Mouse (Mus musculus): ENCODE measurements around the gene Ubap2l.

The Ubap2l gene

DNA sequence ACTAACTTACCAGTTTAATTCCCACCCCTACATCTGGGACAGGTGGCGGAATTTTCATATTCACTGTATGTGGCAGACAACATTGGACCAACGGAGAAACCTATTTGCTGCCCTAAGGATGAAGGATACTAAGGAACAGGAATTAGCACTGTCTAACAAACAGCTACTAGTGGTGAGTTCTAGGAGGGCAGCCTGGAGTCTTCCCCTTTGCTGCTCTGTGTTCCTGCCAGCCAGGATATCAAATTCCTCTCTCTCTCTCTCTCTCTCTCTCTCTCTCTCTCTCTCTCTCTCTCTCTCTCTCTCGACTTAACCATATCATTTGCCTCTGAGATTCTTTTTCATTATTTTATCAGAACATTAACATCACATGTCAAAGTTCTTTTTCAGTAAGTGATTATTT lies 12.0 kb upstream of the Ubap2l start:
- no peak for DNase-seq

DNA sequence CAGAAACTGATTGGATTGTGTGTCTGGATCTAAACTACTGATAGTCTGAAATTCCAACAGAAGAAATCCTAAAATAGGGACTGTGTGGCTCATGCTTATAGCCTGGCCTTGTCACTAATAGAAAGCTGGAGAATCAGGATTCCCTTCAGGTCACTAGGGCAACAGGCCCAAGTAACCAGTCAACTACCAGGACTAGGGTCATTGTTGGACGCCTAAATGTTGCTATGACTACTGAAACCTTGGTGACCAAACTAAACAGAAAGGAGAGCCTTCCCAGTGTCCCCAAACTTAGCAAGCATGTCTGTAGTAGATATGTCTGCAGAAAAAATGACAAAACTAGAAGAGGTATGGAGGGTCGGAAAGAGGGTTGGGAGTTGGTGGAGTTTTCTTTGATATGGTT lies 10.1 kb upstream of the Ubap2l start:
- DNase-seq, result no peak

DNA sequence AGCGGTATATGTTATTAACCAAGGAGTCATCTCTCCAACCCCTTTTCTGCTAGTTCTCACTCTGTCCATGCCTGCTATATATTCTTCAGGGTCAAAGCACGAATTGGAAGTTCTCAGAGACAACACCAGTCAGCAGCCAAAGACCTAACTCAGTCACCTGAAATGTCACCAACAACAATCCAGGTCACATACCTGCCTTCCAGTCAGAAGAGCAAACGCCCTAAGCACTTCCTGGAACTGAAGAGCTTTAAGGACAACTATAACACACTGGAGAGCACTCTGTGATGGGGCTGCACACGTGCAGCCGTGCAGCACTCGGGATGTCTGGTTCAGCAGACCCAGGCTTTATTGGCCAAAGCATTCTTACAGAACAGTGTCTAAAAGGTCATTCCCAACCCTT lies 9.1 kb upstream of the Ubap2l start:
- DNase-seq, result no peak

DNA sequence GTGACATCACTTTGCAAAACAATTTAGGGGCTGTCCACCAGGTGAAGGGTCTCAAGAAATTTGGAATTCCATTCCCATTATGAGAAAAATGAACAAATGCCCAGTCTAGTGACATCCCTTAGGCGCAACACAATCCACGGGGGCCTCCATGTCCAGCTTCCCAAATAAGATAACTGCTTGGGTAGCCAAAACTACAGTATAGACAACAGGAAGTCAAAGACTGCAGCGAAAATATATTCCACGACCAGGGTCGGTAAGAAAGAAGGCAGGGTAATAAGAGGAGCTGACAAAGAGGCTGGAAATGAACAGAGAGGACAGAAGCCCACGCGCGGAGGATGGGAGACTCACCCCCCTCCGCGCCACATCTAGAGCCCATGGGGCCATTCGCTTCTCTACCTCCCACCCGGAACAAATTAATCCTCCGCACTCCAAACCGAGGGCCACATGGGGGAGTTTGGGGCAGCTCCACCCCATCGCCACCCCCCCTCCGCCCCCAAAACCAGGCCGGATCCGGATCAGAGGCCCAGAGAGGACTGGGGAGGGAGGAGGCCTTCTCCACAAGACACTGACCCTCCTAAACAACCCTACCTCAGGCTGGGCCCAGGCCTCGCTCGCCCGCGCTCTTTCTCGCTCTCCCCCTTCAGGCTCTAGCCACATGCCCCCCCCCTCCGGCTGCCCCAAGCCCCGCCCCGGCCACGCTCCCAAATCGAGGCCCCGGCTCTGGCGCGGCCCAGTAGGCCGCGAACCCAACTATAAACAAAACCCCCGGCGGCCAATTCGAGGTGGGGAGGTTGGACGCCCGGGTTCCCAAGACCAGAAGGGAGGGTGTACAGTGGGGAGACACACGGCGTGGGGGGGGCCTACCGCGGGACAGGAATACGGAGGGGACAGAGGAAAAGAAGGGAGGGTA lies 732 bp downstream of the Ubap2l start, which contains the start of gene 4933434E20Rik:
Gene 4933434E20Rik (plus strand): TSS at position 196 of the 910 bp plus-strand sequence.
- DNase-seq, result no peak

DNA sequence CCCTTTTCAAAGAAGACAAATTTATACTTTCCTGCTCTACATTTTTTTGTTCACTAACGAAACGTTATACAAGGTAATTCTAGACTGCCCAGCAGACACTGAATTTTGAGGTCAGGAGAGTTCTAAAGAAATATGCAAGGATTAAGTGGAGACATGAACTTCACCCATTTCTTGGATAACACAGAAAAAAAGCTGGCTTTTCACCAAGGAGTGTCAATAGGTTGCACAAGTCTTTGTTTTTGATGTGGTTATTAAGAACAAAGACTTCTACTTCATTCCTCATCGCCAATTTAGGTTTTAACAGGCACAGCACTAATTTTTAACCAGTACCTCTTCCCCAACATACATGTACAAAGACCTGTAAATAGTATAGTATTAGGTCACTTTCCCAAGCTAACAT lies 2.7 kb downstream of the Ubap2l start:
- DNase-seq, result no peak

DNA sequence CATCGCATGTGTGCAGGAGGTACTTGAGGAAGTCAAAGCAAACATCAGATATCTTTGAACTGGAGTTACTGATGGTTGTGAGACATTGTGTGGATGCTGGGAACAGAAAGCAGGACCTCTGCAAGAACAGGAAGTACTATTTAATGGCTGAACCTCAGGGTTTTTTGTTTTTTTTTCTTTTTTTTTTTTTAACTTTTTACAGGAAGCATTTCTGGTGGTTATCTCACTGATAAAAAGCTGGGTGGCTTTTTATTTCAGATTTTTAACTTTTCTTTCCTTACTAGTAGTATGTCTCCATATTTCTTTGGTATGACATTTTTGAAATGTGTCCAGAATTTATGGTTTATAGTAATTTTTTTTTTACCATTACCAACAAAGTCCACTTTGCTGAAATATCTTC lies 16.2 kb downstream of the Ubap2l start:
- DNase-seq, result no peak

DNA sequence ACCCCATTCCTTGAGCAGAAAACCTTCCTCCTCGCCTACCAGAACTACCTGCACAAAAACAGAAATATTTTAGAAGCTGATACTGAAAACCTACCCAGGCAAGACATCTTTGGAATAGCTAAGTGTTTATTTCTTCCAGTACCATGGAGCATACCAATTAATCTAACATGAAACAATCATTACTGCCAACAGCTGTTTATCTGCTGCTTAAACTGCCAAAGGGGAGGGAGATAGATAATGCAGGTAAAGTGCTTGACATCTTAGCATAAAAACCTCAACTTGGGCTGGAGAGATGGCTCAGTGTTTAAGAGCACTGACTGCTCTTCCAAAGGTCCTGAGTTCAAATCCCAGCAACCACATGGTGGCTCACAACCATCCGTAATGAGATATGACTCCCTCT lies 17.8 kb downstream of the Ubap2l start:
- DNase-seq, result no peak

DNA sequence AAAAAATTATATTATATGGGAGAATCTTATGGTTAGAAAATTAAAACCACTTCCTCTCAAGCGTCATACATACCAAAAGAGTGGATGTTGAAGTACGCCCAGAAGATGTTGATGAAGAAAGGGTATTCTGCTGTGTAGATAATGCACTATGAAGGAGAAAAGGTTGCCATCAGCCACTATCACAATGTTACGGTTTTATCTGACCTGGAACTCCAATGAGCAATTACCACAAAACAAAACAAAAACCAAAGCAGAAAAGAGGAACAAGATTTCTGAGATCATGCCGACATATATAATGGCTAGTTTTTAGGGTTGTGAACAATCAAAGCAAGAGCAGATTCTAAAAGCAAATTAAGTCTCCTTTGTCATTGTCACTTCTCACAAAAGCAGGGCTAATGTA lies 35.8 kb downstream of the Ubap2l start:
- DNase-seq, result no peak

DNA sequence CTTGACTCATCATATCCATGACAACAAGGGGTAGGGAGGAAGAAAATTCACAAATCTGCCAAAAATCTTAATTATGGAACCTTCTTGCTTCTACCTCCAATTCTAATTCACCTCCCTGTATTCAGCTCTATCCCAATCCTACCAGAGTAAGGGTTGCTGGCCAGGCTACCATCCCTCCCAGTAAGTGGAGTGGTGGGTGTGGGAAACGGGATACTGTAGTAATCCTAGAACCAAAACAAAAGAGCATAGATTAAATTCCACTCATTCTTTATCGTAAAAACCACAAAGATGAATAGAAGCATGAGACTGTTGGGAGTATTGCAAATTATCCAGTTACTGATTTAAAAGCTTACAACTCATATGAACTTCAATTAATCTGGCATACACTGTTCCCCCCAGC lies 42.1 kb downstream of the Ubap2l start:
- no peak for DNase-seq

DNA sequence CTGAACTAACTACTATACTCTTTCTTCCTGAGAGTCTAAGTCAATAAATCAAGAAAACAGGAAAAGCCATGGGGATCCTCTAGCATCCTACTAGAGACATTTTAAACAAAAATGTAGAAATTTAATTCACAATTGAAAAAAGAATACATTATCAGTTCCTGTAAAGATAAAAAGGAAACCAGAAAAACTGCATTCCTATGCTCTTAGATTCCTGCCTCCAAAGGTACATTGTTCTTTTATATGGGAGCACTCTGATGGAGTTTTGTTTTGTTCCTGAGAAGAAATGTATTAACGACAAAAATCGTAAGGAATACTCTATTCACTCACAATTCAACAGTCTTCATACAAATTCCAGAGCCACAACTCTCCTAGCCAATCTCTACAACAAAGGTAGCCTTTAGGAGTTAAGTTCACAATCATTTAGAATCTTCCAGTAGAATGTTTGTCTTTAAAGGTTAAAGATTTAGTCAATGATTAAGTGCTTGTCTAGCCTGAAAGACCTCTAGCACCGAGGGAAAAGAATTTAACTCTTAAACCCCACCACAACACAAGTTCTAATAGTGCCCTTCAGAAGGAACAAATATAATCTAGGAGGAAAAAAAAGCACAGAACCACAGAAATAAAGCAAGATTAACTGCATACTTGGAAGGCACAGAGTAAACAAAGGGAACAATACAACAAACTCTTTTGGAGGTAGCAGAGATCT lies 48.2 kb downstream of the Ubap2l start:
- no peak for DNase-seq

DNA sequence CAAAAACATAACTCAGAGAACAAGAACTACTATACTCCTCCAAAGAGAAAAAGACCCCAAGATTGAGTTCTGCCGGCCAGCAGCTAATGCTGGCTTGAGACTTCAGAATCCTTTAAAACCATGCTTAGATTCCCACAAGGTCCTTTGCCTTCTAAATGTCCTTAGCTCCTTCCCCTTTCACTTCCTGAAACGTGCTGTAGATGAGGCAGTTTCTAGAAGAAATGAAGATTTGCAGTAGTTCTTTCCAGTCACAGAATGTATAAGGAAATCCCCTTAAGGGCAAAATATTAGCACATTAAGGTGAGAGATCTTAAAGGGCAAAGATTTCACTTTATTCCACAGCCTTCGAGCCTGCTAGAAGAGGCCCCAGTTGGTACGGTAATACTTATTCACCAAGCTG lies 52.6 kb downstream of the Ubap2l start:
- DNase-seq, result no peak

DNA sequence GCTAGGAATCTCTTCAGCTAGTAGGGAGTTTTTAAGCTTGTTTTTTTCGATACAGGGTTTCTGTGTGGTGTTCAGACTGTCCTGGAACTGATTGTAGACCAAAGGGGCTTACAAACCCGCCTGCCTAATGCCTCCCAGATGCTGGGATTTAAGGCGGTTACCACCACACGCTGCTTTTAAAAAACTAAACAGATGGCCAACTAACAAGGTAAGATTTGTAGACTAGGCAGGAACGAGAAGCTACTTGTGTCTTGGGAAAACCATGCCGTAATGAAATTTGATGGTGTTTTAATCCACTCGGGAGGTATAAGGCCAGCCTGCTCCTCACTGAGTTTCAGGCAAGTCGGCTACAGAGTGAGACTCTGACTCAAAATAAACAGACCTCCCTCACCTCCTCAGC lies 53.3 kb downstream of the Ubap2l start:
- DNase-seq, result no peak

DNA sequence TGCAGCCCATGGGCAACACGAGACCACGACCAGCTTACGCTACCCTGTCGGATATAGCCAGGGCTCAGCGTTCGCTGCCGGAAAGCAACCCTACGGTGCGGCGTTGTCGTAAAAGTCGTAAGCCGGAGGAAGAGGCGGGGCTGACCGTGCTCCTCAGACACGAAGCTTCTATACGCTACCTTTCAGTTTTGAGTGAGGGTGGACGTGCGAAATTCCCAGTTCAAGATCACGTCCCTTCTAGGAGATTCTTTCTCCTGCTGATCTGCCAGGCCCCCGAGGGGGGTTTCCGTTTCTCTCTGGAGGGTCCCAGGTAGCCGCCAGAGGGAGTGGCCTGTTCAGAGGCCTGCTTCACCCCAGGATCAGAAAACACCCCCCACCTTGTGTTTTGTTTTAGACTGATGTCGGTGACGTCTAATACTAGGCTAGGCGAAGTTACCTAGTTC lies 53.8 kb downstream of the Ubap2l start, which contains the start of gene Hax1:
Gene Hax1 (minus strand): TSS at position 169 of the 443 bp plus-strand sequence.
- peak; percentile 91 for DNase-seq

DNA sequence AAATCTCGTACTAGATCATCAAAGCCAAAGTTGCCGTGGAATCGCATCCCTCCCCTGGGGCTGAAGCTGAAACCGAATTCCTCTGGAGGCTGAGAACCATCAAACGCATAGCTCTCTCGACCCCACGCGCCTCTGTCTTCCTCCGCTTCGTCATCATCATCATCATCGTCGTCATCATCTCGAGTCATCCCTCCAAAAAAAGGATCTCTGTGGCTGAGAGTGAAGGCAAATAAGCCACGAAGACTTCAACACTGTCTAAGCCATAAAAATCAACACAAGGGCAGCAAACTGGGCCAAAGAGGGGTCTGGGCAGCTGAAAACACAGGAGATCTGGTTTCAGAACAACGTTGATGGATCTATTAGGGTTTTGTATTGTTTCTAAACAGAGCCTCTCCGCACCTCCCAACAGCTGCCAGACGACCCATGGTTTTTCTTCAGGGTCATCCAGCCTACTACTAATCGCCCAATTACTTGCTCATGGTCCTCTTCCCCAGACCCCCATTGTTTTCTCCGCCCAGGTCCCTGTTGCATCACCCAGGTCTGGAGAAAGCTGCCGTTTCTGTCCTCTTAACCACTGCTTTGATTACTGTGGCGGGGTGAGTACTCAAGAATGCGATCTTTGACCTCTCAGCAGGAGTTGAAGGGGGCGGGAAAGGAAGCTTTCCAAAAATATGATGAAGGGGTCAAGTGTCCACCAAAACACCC lies 54.5 kb downstream of the Ubap2l start:
- DNase-seq, result peak; percentile 17

DNA sequence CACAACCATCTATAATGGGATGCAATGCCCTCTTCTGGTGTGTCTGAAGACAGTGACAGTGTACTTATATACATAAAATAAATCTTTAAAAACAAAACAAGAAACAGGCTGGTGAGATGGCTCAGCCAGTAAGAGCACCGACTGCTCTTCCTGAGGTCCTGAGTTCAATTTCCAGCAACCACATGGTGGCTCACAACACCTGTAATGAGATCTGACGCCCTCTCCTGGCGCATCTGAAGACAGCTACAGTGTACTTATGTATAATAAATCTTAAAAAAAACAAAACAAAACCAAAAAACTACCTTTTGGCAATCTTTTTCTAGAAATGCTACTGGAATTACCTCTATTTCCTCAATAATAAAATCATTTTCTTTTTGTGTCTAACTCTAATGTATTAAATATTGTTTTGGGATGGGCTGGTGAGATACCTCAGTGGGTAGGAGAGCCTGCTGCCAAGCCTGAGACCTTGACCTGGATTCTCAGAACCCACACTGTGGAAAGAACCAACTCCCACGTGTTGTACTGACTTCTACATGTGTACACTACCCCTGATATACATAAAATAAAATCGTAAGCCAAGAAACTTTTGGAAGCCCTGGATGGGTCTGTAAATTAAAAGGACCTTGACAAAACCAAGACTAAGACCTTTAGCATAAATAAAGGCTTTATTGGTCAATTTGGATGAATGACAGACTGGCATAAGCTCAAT lies 57.5 kb downstream of the Ubap2l start:
- no peak for DNase-seq

DNA sequence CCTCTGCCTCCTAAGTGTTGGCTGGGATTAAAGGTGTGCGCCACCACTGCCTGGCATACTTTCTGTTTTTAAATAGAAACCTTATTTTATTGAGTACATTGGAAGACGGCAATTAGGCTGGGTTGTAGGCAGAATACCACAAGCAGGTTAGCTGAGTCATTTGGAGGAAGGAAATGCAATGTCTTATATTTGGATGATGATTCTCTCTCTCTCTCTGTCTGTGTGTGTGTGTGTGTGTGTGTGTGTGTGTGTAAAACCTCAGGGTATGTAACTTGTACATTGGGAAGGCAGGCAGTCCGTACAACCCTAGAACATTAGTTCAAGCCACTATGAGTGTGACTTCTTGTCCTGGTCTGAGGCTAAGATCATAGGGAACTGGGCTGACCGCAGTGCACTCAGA lies 64.6 kb downstream of the Ubap2l start:
- DNase-seq, result no peak

DNA sequence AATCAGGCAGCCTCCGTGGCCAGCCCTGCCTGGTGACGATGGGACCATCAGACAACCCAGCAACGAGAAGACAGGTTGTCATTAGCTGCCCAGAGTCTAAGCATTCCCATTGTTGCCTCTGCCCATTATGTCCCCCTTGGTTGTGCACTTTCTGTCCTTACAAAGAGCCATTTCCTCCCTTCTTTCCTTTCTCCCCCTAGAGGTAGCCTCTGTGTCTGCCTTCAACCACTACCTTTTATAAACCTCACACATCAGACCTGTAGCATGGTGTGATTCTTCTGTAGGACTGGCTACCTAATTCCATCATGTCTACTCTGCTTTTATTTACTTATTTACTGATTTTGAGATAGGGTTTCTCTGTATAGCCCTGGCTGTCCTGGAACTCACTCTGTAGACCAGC lies 65.2 kb downstream of the Ubap2l start:
- no peak for DNase-seq

DNA sequence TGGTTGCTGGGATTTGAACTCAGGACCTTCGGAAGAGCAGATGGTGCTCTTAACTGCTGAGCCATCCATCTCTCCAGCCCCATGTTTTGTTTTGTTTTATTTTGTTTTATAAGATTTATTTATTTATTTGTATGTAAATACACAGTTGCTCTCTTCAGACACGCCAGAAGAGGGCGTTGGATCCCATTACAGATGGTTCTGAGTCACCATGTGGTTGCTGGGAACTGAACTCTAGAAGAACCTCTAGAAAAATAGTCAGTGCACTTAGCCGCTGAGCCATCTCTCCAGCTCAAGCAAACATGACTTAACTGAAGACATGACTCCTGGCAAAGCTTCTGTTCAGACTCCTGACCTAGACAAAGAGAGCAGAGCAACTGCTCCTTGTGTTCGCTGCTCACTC lies 70.0 kb downstream of the Ubap2l start:
- DNase-seq, result no peak

DNA sequence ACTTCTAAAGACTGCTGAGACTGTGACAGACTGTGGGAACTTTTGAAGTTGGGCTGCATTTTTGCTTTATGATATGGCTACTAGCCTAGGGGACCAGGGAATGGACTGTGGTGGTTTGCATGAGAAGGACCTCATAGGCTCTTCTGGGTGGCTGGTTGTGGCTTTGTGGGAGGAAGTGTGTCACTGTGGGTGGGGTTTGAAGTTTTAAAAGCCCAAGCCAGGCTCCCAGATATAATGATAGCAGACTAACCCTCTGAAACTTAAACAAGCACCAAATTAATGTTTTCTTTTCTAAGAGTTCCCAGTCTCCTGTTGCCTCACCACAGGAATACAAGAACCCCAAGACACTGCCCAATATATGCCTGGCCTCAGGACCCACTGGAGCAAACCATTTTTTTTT lies 75.6 kb downstream of the Ubap2l start:
- no peak for DNase-seq

DNA sequence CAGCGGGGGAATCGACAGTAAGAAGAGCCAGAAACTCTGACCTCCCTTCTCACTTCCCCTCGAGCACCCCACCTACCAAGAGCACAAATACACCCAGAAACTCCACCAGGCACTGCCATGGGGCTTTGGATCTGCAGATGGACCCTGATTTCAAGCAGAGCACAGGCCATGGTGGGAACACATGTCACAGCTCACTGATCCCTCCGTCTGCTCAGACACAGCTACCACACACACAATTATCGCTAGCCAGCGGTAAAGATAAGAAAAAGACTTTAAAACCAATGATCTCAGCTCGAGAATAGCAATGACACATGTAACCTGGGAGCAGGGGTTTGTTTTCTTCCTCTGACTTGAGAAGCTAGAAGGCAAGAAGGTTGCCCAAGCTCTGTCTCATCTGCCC lies 83.9 kb downstream of the Ubap2l start:
- DNase-seq, result no peak

DNA sequence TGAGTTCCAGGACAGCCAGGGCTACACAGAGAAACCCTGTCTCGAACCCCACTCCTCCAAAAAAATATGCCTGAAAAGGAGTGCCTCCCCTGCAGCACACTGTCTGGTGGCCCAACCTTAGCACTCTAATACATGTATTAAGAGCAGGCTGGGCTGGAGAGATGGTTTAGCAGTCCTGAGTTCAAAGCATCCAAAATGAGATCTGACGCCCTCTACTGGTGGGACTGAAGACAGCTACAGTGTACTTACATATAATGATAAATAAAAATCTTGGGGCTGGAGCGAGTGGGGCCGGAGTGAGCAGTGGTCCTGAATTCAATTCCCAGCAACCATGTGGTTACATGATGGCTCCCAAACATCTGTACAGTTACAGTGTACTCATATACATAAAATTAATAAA lies 85.5 kb downstream of the Ubap2l start:
- DNase-seq, result no peak

DNA sequence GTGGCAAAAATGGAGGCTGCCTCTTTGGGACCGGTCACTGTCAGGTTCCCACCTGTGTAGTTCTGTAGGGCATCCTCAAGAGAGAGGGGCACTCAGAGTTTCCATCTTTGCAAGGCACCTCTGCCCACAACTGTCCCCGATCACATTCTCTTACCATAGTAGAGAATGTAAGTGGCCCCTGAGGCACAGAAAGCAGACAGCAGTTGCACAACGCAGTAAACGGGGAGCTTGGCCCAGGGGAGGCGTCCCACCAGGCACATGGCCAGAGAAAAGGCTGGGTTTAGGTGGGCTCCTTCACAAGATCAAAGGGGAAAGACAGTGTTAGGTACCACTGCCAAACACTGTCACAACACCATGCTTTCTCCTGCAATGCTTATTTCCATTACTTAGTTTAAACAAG lies 86.5 kb downstream of the Ubap2l start:
- DNase-seq, result no peak

DNA sequence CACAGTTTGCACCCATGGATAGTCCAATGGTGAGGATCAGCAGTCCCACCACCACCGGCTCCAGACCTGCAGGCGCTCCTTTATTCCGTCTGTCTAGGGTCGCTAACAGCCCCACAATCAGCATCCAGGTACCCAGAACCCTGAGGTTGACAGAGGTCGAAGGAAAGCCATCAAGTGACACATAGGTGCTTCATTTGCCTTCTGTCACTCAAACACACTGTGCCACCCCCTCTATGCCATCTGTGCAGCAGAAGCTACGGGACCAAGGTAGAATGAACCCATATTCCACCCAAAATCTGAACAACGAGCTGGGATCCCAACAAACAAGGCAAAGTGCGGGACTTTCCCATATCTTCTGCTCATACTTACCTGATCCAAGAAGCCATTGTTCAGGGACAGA lies 86.9 kb downstream of the Ubap2l start:
- DNase-seq, result no peak
